Mouse (Mus musculus): ENCODE data around the gene Mettl27. TPM values are rescaled to one million over a fixed set of nuclear protein-coding genes. Genes with fewer than 3 reads are reported as not detected.

Gene Mettl27
- total RNA-seq, 1 experiment, result 15.6 TPM

GRCm38 (mm10) chr5:134906633-134907032, 25.5 kb upstream of the Mettl27 start, which contains the start of gene Tmem270:
Tmem270 (minus strand) TSS chr5:134906733.
- Histone ChIP-seq H3K4me1 (ENCODE audit: control insufficient read depth in 2 of 2, insufficient read depth in 2 of 2, low read length in 2 of 2, poor library complexity in 1 of 2) (peaks cover 0 to 3% of the 10 kb centered on the region in 2 experiments; a peak in 1 of 4 replicates), H3K27ac (ENCODE audit: insufficient read depth, low read depth, low read length, poor library complexity, severe bottlenecking) (no peak within 1 kb of the TSS), H3K36me3 (ENCODE audit: control insufficient read depth, insufficient read depth, low read length, poor library complexity, severe bottlenecking) (no peaks in the 10 kb centered on the region), H3K9me3 (ENCODE audit: control insufficient read depth, insufficient read depth, low read depth, low read length) (no peaks in the 10 kb centered on the region), H3K4me3 (ENCODE audit: insufficient read depth in 1 of 2, low read depth in 1 of 2, low read length in 2 of 2, poor library complexity in 1 of 2, severe bottlenecking in 1 of 2) (no peak within 1 kb of the TSS), H3K9ac (ENCODE audit: insufficient read depth, low read depth, low read length, poor library complexity, severe bottlenecking) (no peak within 1 kb of the TSS)
- in situ Hi-C loops (cut with MboI; ENCODE audit: low sequenced_read_pairs in 2 of 2, unreplicated experiment in 2 of 2), result no loop called here
- no peak for DNase-seq (ENCODE audit: low read depth, low spot score)
- TF ChIP-seq HCFC1 (IDR thresholded peaks at IDR 0.05; ENCODE audit: borderline replicate concordance, insufficient read depth, low read length), result no peak
- TF ChIP-seq CHD2 (IDR thresholded peaks at IDR 0.05; ENCODE audit: low read depth, low read length), result no peak
- no peak for TF ChIP-seq ZNF384 (IDR thresholded peaks at IDR 0.05; ENCODE audit: low read depth, low read length)
- TF ChIP-seq ZC3H11A (IDR thresholded peaks at IDR 0.05; ENCODE audit: borderline replicate concordance, low read depth, low read length), result no peak
- no peak for TF ChIP-seq MAFK (IDR thresholded peaks at IDR 0.05; ENCODE audit: insufficient read depth, low read depth, low read length)

- peak; percentile 94 for DNase-seq (ENCODE audit: low read depth, low spot score)
- in situ Hi-C loops (cut with MboI; ENCODE audit: low sequenced_read_pairs in 2 of 2, unreplicated experiment in 2 of 2), result no loop called here
- Histone ChIP-seq H3K9ac (ENCODE audit: insufficient read depth, low read depth, low read length, poor library complexity, severe bottlenecking) (no peak overlapping the region), H3K27ac (ENCODE audit: insufficient read depth, low read depth, low read length, poor library complexity, severe bottlenecking) (no peak overlapping the region), H3K9me3 (ENCODE audit: control insufficient read depth, insufficient read depth, low read depth, low read length) (no peaks in the 10 kb centered on the region), H3K4me1 (ENCODE audit: control insufficient read depth in 2 of 2, insufficient read depth in 2 of 2, low read length in 2 of 2, poor library complexity in 1 of 2) (peaks cover 0 to 3% of the 10 kb centered on the region in 2 experiments; a peak in 1 of 4 replicates), H3K36me3 (ENCODE audit: control insufficient read depth, insufficient read depth, low read length, poor library complexity, severe bottlenecking) (no peaks in the 10 kb centered on the region), H3K4me3 (ENCODE audit: insufficient read depth in 1 of 2, low read depth in 1 of 2, low read length in 2 of 2, poor library complexity in 1 of 2, severe bottlenecking in 1 of 2) (no peak overlapping the region)
- TF ChIP-seq CHD2 (IDR thresholded peaks at IDR 0.05; ENCODE audit: low read depth, low read length) (no peak), MAFK (IDR thresholded peaks at IDR 0.05; ENCODE audit: insufficient read depth, low read depth, low read length) (no peak), HCFC1 (IDR thresholded peaks at IDR 0.05; ENCODE audit: borderline replicate concordance, insufficient read depth, low read length) (peak; percentile 40; the same call in 1 of the 2 replicates), ZC3H11A (IDR thresholded peaks at IDR 0.05; ENCODE audit: borderline replicate concordance, low read depth, low read length) (peak; percentile 99), ZNF384 (IDR thresholded peaks at IDR 0.05; ENCODE audit: low read depth, low read length) (no peak)
Measured at GRCm38 (mm10) chr5:134907135-134907534, 25.0 kb upstream of the Mettl27 start.

DNA sequence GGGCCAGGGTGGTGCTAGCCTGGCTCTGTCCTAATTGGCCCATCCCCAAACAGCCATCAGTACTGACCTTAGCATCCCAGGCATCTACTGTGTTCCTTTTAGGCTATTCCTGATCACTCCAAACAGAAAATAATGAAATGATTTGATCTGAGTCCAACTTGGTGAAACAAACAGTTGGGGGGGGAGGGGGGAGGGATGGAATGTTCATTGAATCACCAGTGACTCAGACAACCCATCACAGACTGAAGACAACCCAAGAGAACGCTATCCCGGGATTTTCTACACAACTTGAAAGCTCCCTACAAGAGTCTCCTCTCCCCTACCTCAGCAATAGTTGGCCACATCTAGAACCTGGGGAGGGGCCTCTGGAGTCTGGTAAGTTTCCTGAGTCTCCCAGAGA, 20.3 kb upstream of the Mettl27 start:
- Histone ChIP-seq H3K4me1 (ENCODE audit: control insufficient read depth in 2 of 2, insufficient read depth in 2 of 2, low read length in 2 of 2, poor library complexity in 1 of 2) (peaks cover 0 to 3% of the 10 kb centered on the region in 2 experiments; a peak in 1 of 4 replicates), H3K9ac (ENCODE audit: insufficient read depth, low read depth, low read length, poor library complexity, severe bottlenecking) (no peak overlapping the region), H3K9me3 (ENCODE audit: control insufficient read depth, insufficient read depth, low read depth, low read length) (no peaks in the 10 kb centered on the region), H3K27ac (ENCODE audit: insufficient read depth, low read depth, low read length, poor library complexity, severe bottlenecking) (no peak overlapping the region), H3K4me3 (ENCODE audit: insufficient read depth in 1 of 2, low read depth in 1 of 2, low read length in 2 of 2, poor library complexity in 1 of 2, severe bottlenecking in 1 of 2) (no peak overlapping the region), H3K36me3 (ENCODE audit: control insufficient read depth, insufficient read depth, low read length, poor library complexity, severe bottlenecking) (no peaks in the 10 kb centered on the region)
- no peak for TF ChIP-seq HCFC1 (IDR thresholded peaks at IDR 0.05; ENCODE audit: borderline replicate concordance, insufficient read depth, low read length)
- TF ChIP-seq CHD2 (IDR thresholded peaks at IDR 0.05; ENCODE audit: low read depth, low read length), result no peak
- TF ChIP-seq MAFK (IDR thresholded peaks at IDR 0.05; ENCODE audit: insufficient read depth, low read depth, low read length), result no peak
- no peak for TF ChIP-seq ZC3H11A (IDR thresholded peaks at IDR 0.05; ENCODE audit: borderline replicate concordance, low read depth, low read length)
- no peak for TF ChIP-seq ZNF384 (IDR thresholded peaks at IDR 0.05; ENCODE audit: low read depth, low read length)
- DNase-seq (ENCODE audit: low read depth, low spot score), result no peak
- in situ Hi-C loops (cut with MboI; ENCODE audit: low sequenced_read_pairs in 2 of 2, unreplicated experiment in 2 of 2), result no loop called here

GRCm38 (mm10) chr5:134913352-134913751, 18.8 kb upstream of the Mettl27 start:
- Histone ChIP-seq H3K4me1 (ENCODE audit: control insufficient read depth in 2 of 2, insufficient read depth in 2 of 2, low read length in 2 of 2, poor library complexity in 1 of 2) (peaks cover 2 to 4% of the 10 kb centered on the region in 2 experiments; a peak in 2 of 4 replicates), H3K9ac (ENCODE audit: insufficient read depth, low read depth, low read length, poor library complexity, severe bottlenecking) (no peak overlapping the region), H3K27ac (ENCODE audit: insufficient read depth, low read depth, low read length, poor library complexity, severe bottlenecking) (no peak overlapping the region), H3K4me3 (ENCODE audit: insufficient read depth in 1 of 2, low read depth in 1 of 2, low read length in 2 of 2, poor library complexity in 1 of 2, severe bottlenecking in 1 of 2) (no peak overlapping the region), H3K36me3 (ENCODE audit: control insufficient read depth, insufficient read depth, low read length, poor library complexity, severe bottlenecking) (no peaks in the 10 kb centered on the region), H3K9me3 (ENCODE audit: control insufficient read depth, insufficient read depth, low read depth, low read length) (no peaks in the 10 kb centered on the region)
- TF ChIP-seq HCFC1 (IDR thresholded peaks at IDR 0.05; ENCODE audit: borderline replicate concordance, insufficient read depth, low read length) (no peak), CHD2 (IDR thresholded peaks at IDR 0.05; ENCODE audit: low read depth, low read length) (no peak), ZC3H11A (IDR thresholded peaks at IDR 0.05; ENCODE audit: borderline replicate concordance, low read depth, low read length) (no peak), MAFK (IDR thresholded peaks at IDR 0.05; ENCODE audit: insufficient read depth, low read depth, low read length) (no peak), ZNF384 (IDR thresholded peaks at IDR 0.05; ENCODE audit: low read depth, low read length) (no peak)
- in situ Hi-C loops (cut with MboI; ENCODE audit: low sequenced_read_pairs in 2 of 2, unreplicated experiment in 2 of 2), result no loop called here
- no peak for DNase-seq (ENCODE audit: low read depth, low spot score)
